ENCODE assay signal across 19 mouse cellular contexts in genomic region chr19:57513123-57513522, GRCm38 (mm10).
"Had no signal": no experiment of that assay in that cellular context is flagged by ENCODE, and none has a peak within 500 bp of the region (broad histone marks: within the 10 kb centered on the region; RNA-seq: fewer than 3 reads in every experiment).

No protein-coding gene starts in this region.

- DNase-seq: kidney, adult 2 months; kidney, postnatal 25 days; layer of hippocampus, adult 9-11 months; left cerebral cortex, postnatal 4 days; liver, postnatal 0 days; lung, embryonic 14.5 days; thymus, postnatal 25 days had no signal

- H3K9ac ChIP-seq: limb, embryonic 12.5 days; limb, embryonic 15.5 days; liver, embryonic 14.5 days; liver, postnatal 0 days; lung, embryonic 14.5 days; midbrain, embryonic 13.5 days had no signal

- H3K9me3 ChIP-seq: limb, embryonic 12.5 days; limb, embryonic 15.5 days; midbrain, embryonic 13.5 days had no signal

- H3K36me3 ChIP-seq: limb, embryonic 12.5 days; limb, embryonic 15.5 days; midbrain, embryonic 13.5 days had no signal

- H3K4me3 ChIP-seq: layer of hippocampus, adult 2 months; left cerebral cortex, adult 2 months; limb, embryonic 12.5 days; limb, embryonic 15.5 days; midbrain, embryonic 13.5 days had no signal

- ATAC-seq: intestine, postnatal 0 days; liver, postnatal 0 days; lung, postnatal 0 days; midbrain, embryonic 13.5 days; midbrain, embryonic 16.5 days had no signal

- H3K27ac ChIP-seq: kidney, postnatal 0 days; layer of hippocampus, adult 2 months; left cerebral cortex, adult 2 months; limb, embryonic 12.5 days; limb, embryonic 15.5 days; liver, embryonic 14.5 days; macrophage; midbrain, embryonic 13.5 days had no signal

- H3K27me3 ChIP-seq: limb, embryonic 12.5 days; limb, embryonic 15.5 days; midbrain, embryonic 13.5 days had no signal

- H3K4me2 ChIP-seq: limb, embryonic 12.5 days; limb, embryonic 15.5 days; liver, embryonic 11.5 days; lung, embryonic 14.5 days; midbrain, embryonic 13.5 days had no signal
